Mouse (Mus musculus): ENCODE data around the gene Psmb6. TPM values are rescaled to one million over a fixed set of nuclear protein-coding genes. Genes with fewer than 3 reads are reported as not detected.
"Not testable (repeated sequence)": the region's sequence is repeated elsewhere in the genome, so short reads cannot be mapped to it uniquely, and the experiment has no call there.

Psmb6 gene
- total RNA-seq, 2 experiments from 2014 or later, result 164 to 187 TPM

DNA sequence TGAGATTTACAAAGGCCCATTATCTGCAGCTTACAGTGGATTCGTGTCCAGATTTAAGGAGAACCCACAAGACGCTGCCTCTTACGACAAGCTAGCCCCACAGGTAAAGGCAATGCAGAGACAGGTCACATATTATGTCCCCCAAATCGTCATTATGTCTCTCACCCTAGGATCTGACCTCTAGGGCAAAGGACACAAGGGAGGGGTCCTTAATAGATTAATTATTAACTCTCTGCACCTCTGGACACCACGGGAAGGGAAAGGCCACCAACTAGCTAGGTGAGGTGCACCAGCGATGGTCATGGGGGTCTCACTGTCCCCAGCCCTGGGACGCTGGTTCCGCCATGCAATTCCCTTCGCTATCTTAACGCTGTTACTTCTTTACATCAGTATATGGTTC lies 6.2 kb upstream of the Psmb6 start, which contains the start of gene Gltpd2:
Gene Gltpd2, plus strand, starts transcription at position 274 of the 400 bp plus-strand sequence.
- intact Hi-C loops (cut with DNase I), result loop anchor here (5.0 kb wide), 1 partner anchor 233 kb away; no protein-coding TSS in a partner anchor
- no peak for DNase-seq (ENCODE audit: low spot score in 2 of 2)

- DNase-seq (ENCODE audit: low spot score in 2 of 2), result no peak
- intact Hi-C loops (cut with DNase I), result no loop called here
Observed at GRCm38 (mm10) chr11:70520178-70520769, 4.9 kb upstream of the Psmb6 start.

DNA sequence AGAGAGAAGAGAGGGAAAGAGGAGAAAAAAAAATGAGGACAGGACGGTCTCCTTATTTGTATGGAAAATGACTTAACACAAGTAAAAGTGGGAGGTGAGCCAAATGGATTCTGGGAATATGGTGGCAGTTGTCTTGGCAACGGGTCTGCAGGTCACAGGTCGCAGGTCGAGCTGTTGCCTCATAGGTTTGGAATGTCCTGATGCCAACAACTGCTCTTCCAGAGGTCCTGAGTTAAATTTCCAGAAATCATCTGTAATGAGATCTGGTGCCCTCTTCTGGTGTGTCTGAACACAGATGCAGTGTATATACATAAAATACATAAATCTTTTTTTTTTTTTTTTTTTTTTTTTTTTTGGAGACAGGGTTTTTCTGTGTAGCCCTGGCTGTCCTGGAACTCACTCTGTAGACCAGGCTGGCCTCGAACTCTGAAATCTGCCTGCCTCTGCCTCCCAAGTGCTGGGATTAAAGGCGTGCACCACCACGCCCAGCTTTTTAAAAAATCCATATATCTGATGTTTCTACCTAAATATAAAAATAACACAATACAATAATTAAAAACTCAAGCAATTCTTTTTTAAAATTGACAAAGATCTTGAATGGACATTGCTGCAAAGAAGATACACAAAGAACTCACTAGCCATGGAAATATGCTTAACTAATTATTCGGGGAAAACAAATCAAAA lies 1.7 kb upstream of the Psmb6 start:
- DNase-seq (ENCODE audit: low spot score in 2 of 2); intact Hi-C loops (cut with DNase I): not testable (repeated sequence)

- no peak for DNase-seq (ENCODE audit: low spot score in 2 of 2)
- intact Hi-C loops (cut with DNase I), result no loop called here
Observed at GRCm38 (mm10) chr11:70524782-70525181, 385 bp upstream of the Psmb6 start.

GRCm38 (mm10) chr11:70525726-70526125 lies 559 bp downstream of the Psmb6 start:
- intact Hi-C loops (cut with DNase I), result no loop called here
- no peak for DNase-seq (ENCODE audit: low spot score in 2 of 2)

DNA sequence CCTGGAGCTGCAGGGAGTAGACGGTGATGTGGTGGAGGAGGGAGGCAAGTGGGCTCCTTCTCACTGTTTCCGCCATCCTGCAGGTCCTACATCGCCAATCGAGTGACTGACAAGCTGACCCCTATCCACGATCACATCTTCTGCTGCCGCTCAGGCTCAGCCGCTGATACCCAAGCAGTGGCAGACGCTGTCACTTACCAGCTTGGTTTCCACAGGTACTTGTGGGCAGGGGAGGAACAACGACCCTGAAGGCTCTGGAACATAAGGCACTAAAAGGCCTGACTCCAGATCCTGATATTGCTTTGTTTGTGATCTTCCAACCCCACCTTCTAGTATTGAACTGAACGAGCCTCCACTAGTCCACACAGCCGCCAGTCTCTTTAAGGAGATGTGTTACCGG lies 1.0 kb downstream of the Psmb6 start:
- intact Hi-C loops (cut with DNase I), result no loop called here
- DNase-seq (ENCODE audit: low spot score in 2 of 2), result no peak

GRCm38 (mm10) chr11:70528610-70529009 lies 3.4 kb downstream of the Psmb6 start:
- DNase-seq (ENCODE audit: low spot score in 2 of 2), result no peak
- intact Hi-C loops (cut with DNase I), result no loop called here

DNA sequence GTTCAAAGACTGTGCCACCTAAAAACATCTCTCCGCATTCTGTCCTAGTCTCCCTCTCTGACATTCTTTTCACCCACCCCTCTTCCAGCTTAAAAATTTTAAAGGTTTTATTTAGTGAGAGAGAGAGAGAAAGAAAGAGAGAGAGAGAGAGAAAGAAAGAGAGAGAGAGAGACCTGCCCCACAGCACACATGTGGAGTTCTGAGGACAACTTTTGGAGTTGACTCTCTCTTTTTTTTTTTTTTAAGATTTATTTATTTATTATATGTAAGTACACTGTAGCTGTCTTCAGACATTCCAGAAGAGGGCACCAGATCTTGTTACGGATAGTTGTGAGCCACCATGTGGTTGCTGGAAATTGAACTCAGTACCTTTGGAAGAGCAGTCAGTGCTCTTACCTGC lies 5.9 kb downstream of the Psmb6 start:
- DNase-seq (ENCODE audit: low spot score in 2 of 2); intact Hi-C loops (cut with DNase I): not testable (repeated sequence)

DNA sequence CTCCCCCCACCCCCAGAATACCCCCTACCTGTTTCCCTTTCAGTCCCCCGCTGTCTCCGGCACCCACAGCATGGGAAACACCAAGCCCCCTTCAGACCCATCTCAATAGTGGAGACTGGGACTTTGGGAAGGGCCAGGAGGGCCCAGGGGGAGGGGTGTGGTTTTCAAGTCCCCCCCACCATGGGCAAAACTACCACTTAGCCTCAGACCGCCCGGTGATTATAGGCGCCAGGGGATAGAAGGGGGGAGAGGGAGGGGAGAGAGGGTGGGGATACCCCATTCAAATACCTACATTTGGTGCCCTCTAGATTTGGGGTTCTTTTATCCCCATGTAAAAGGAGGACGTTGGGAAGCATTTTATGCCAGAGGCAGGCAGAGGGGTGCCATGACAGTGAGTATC lies 7.7 kb downstream of the Psmb6 start, which contains the start of gene Gm40193:
Gene Gm40193, minus strand, starts transcription at position 101 of the 400 bp plus-strand sequence.
- no peak for DNase-seq (ENCODE audit: low spot score in 2 of 2)
- intact Hi-C loops (cut with DNase I), result no loop called here

DNA sequence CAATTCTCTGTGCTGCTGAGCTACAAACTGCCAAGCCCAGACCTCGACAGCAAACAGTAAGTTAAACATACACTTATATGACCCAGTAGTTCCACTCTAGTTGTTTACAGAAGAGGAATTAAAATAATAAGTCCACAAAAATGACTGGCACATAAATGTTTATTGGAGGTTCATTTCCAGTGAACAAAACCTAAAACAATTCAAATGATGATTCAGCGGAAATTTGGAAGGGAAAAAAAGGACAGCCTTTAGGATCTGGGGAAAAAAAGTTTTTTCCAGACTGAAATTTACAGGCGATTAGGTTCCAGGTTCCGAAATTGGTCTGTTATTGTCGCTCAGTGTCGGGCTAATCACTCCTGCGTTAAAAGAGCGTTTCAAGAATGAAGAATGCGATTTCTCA lies 14.3 kb downstream of the Psmb6 start:
- no peak for DNase-seq (ENCODE audit: low spot score in 2 of 2)
- intact Hi-C loops (cut with DNase I), result loop anchor here (5.0 kb wide), 1 partner anchor 68 kb away; no protein-coding TSS in a partner anchor

DNA sequence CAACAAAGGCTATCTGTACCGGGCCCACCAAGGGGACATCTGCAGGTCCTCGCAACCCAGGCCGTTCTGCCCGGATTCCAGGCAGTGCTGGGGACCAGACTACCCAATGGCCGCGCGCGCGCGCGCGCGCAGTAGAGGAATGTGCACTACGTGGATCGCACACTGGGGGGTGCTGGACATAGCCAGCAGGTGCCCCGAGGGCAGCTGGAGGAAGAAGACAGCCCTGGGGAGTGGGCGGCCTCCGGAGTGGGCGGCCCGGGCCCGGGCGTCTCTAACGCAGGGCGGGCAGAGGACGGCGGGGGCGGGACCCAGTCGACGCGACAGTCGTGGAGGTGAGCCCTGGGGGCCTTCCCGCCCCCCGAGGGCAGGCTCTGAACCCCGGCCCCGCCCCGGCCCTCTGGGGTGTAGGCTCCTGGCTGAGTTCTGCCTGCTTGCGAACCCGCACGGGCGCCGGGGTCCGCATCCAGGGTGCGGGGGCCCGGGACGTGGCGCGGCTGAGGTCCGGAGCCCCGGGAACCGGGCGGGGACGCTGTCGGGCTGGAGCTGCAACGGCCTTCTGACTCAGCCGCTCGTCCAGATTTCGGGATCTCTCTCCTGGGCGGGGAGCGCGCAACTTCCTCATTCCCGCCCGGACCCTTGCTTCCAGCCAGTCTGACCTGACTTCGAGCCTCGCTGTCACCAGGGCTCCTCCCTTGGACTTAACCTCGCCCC lies 14.9 kb downstream of the Psmb6 start, which contains the start of gene Pld2:
Gene Pld2, plus strand, starts transcription at position 188 of the 711 bp plus-strand sequence.
- DNase-seq (ENCODE audit: low spot score in 2 of 2), result peak; percentile 68 to 74
- intact Hi-C loops (cut with DNase I), result loop anchor here (5.0 kb wide), 1 partner anchor 67 kb away; no protein-coding TSS in a partner anchor

DNA sequence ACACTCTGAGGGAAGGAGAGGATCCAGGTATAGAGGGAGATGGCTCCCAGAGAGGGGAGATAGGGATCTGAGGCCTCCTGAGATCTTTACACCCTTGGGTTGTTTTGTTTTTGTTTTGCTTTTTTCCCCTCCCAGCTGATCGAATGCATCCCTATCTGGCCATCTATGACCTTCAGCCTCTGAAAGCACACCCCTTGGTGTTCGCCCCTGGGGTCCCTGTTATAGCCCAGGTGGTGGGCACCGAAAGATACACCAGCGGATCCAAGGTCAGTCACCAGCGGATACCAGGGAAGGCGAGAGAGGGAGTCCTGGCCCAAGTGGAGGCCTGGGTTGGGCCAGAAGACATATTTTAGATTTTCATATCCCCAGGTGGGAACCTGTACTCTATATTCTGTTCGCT lies 15.8 kb downstream of the Psmb6 start:
- intact Hi-C loops (cut with DNase I), result no loop called here
- DNase-seq (ENCODE audit: low spot score in 2 of 2), result no peak

DNA sequence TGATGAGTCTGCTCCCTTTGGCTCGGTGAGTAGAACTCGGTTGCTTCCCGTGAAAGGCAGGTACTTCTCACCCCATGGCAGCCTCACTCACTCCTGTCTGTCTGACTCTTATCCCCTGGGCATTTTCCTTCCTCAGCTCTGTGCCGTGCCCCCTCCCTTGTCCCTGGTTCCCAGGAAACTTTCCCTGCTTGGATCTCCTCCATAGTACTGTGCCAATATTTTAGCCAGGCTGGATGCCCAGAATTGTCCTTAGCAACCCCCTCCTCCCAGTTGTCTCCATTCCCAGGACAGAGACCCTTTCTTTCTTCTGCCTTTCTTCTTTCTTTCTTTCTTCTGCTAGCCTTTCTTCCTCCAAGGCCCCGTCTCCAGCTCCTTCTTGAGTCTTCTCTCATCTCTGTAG lies 16.2 kb downstream of the Psmb6 start:
- DNase-seq (ENCODE audit: low spot score in 2 of 2), result no peak
- intact Hi-C loops (cut with DNase I), result no loop called here

DNA sequence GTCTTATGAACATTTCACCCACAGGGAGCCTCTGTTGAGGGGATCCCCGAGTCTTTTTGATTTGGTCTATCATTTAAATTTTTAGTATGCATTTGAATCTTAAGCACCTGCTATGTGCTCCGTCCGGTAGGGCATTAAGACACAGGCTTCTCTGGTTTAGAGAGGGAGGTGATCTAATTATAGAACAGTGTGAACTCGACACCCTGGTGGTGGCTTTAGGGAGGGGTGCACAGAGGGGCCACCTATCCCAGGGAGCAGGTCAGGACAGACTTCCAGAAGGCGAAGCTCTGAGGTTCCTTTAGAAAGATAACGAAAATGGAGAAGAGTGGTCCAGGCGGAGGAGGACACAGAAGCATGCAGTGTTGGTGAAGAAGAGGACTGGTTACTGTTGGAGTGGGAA lies 19.3 kb downstream of the Psmb6 start:
- intact Hi-C loops (cut with DNase I), result no loop called here
- no peak for DNase-seq (ENCODE audit: low spot score in 2 of 2)

GRCm38 (mm10) chr11:70551526-70551925 lies 26.4 kb downstream of the Psmb6 start:
- intact Hi-C loops (cut with DNase I), result no loop called here
- no peak for DNase-seq (ENCODE audit: low spot score in 2 of 2)

DNA sequence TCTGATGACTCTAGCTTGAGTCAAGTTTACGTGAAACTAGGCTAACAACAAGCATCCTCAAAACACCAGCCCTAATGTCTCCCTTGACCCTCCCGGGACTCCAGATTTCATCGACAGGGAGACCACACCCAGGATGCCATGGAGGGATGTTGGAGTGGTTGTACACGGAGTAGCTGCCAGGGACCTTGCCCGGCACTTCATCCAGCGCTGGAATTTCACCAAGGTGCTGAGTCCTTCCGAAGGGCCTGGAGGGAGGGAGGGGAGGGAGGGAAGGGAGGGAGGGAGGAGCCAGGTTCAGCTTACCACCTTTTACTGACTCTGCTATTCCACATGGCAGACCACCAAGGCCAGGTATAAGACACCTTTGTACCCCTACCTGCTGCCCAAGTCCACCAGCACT lies 28.8 kb downstream of the Psmb6 start:
- intact Hi-C loops (cut with DNase I), result no loop called here

GRCm38 (mm10) chr11:70557545-70557944 lies 32.4 kb downstream of the Psmb6 start:
- DNase-seq (ENCODE audit: low spot score in 2 of 2), result no peak
- intact Hi-C loops (cut with DNase I), result no loop called here

More for the DNA sequence above, 28.8 kb downstream of the Psmb6 start:
- DNase-seq (ENCODE audit: low spot score in 2 of 2), result no peak

DNA sequence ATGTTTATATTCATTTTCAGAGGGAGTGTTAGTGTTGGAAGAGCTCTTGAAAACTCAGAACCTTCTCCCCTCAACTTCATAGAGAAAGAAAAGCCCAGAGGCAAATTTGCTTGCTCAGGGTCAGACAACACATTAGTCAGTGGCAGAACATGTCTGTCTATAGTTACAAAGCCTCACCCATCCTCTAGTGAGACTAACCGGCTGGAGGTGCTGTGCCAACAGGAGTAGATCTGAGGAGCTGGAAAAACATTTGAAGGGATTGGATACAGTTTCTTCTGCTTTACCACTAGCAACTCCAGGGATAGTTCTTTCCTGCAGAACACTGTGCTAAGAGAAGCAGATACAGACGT lies 36.7 kb downstream of the Psmb6 start:
- DNase-seq (ENCODE audit: low spot score in 2 of 2), result no peak
- intact Hi-C loops (cut with DNase I), result loop anchor here (2.0 to 5.0 kb wide), 2 partner anchors 21 to 35 kb away; no protein-coding TSS in a partner anchor

- DNase-seq (ENCODE audit: low spot score in 2 of 2), result peak; percentile 86 to 91
- intact Hi-C loops (cut with DNase I), result loop anchor here (2.0 to 5.0 kb wide), 2 partner anchors 20 to 35 kb away; no protein-coding TSS in a partner anchor
Observed at GRCm38 (mm10) chr11:70562287-70562994, 37.3 kb downstream of the Psmb6 start, which contains the start of gene Mink1. Gene Mink1 (plus strand): TSS chr11:70562881.

Data from left cerebral cortex, postnatal 36 days (tissue).